Mouse (Mus musculus): ENCODE data around the gene Apoe.

- TF ChIP-seq CTCF (IDR thresholded peaks at IDR 0.05; ENCODE audit: control insufficient read depth, insufficient read depth, insufficient read length) (no peak), MYOG (IDR thresholded peaks at IDR 0.05; ENCODE audit: control insufficient read depth, extremely low read depth, insufficient read length) (no peak), MAX (IDR thresholded peaks at IDR 0.05) (no peak), USF1 (IDR thresholded peaks at IDR 0.05; ENCODE audit: low read depth) (no peak), MYOD1 (IDR thresholded peaks at IDR 0.05; ENCODE audit: control insufficient read depth, insufficient read length, low read depth) (no peak)
Measured at GRCm38 (mm10) chr7:19694336-19695212, 4.4 kb downstream of the Apoe start.

Measured in C2C12 (cell line).